Mouse (Mus musculus) heart, postnatal 0 days (tissue): ENCODE results near the gene Rassf5. TPM values are rescaled to one million over a fixed set of nuclear protein-coding genes. Genes with fewer than 3 reads are reported as not detected.

Source experiments
- ATAC-seq: fragments of 200-750 bp; cut with Nextera tagmentation; 2 replicates; pipeline ENCODE4 v1.8.0; 2017; ENCODE audit warnings: low read depth, moderate number of reproducible peaks, moderate library complexity; ENCODE audit not compliant: insufficient read depth
- DNase-seq: peaks from one replicate; pipeline ENCODE4 v3.0.0-alpha.2; 2016; ENCODE audit warnings: low spot score
- H3K27ac ChIP-seq: fragments of 300-500 bp; sonication (generic); 2 replicates; pipeline ENCODE4 v1.5.1; 2014; ENCODE audit warnings: low read depth, mild to moderate bottlenecking
- H3K27me3 ChIP-seq: fragments of 300-500 bp; sonication (generic); 2 replicates; pipeline ENCODE4 v1.6.1; 2014; ENCODE audit warnings: low read length, mixed read lengths; ENCODE audit not compliant: control insufficient read depth, insufficient read depth
- H3K36me3 ChIP-seq: fragments of 300-500 bp; sonication (generic); replicated peaks from 2 replicates; pipeline ENCODE4 v1.6.1; 2014; ENCODE audit warnings: low read length, mixed read lengths; ENCODE audit not compliant: control insufficient read depth, insufficient read depth
- H3K4me1 ChIP-seq: fragments of 300-500 bp; sonication (generic); 2 replicates; pipeline ENCODE4 v1.6.1; 2014; ENCODE audit warnings: antibody characterized with exemption; ENCODE audit not compliant: control insufficient read depth, insufficient read depth
- H3K4me2 ChIP-seq: fragments of 300-500 bp; sonication (generic); 2 replicates; pipeline ENCODE4 v1.6.1; 2014; ENCODE audit warnings: low read depth, mild to moderate bottlenecking, low read length, moderate library complexity
- H3K4me3 ChIP-seq: fragments of 300-500 bp; sonication (generic); 2 replicates; pipeline ENCODE4 v1.5.1; 2014; ENCODE audit warnings: low read depth, low read length
- H3K9ac ChIP-seq: fragments of 300-500 bp; sonication (generic); replicated peaks from 2 replicates; pipeline ENCODE4 v1.6.1; 2014; ENCODE audit warnings: low read depth, low read length, mixed read lengths
- H3K9me3 ChIP-seq: fragments of 300-500 bp; sonication (generic); replicated peaks from 2 replicates; pipeline ENCODE4 v1.6.1; 2016; ENCODE audit warnings: low read length; ENCODE audit not compliant: control insufficient read depth
- CTCF ChIP-seq: IDR thresholded peaks from 2 replicates; pipeline ENCODE4 v1.5.1; 2016; ENCODE audit warnings: antibody characterized with exemption, control low read depth, low read depth
- EP300 ChIP-seq: IDR thresholded peaks from 2 replicates; pipeline ENCODE4 v1.6.1; 2016; ENCODE audit warnings: antibody characterized with exemption, low read depth
- WGBS: fragments of 180-500 bp; shearing (Covaris S2); extraction: QIAGEN DNeasy Blood & Tissue Kit; methylation state at CpG from one replicate; pipeline ENCODE4 v1.1.7; 2014; 5-methylcytosine and 5-hydroxymethylcytosine counted together
- polyA plus RNA-seq: library from polyadenylated mRNA; unstranded; fragments of >200 nt; fragmentation: Nextera tagmentation; extraction: Ambion mirVana; gene quantifications from 2 replicates; pipeline ENCODE4 v1.2.1, GENCODE M21; 2015
- total RNA-seq: library from RNA; depleted of rRNA; stranded (reverse); fragments of >200 nt; gene quantifications from 2 replicates; pipeline ENCODE4 v1.2.3, GENCODE M21; 2014; ENCODE audit warnings: low replicate concordance

Gene Rassf5
- total and polyA plus RNA-seq, 2 experiments from 2014 or later: 3.3 TPM

- H3K27me3 ChIP-seq: no peaks in the 10 kb centered on the region
- H3K9me3 ChIP-seq: no peaks in the 10 kb centered on the region
- H3K9ac ChIP-seq: no peak overlapping the region
- ATAC-seq: no peak
- DNase-seq: no peak
- peaks cover 21% of the 10 kb centered on the region for H3K4me1 ChIP-seq
- no peak overlapping the region for H3K4me3 ChIP-seq
- peaks cover 6% of the 10 kb centered on the region; the same call in 1 of the 2 replicates for H3K36me3 ChIP-seq
- no peak overlapping the region for H3K4me2 ChIP-seq
- no peak for TF ChIP-seq EP300
- no peak for TF ChIP-seq CTCF
- no peak overlapping the region; the same call in 1 of the 2 replicates for H3K27ac ChIP-seq
- WGBS: 33% methylated on average over 8 of the region's 8 CpGs
Measured at GRCm38 (mm10) chr1:131184956-131185660, 60.0 kb downstream of the Rassf5 start.

GRCm38 (mm10) chr1:131184253-131184955 lies 60.7 kb downstream of the Rassf5 start:
- H3K9ac ChIP-seq: no peak overlapping the region
- ATAC-seq (peak; percentile 37), DNase-seq (peak; percentile 38)
- peaks cover 13% of the 10 kb centered on the region; the same call in 1 of the 2 replicates for H3K36me3 ChIP-seq
- no peak overlapping the region for H3K4me2 ChIP-seq
- peak overlapping the region; percentile 14; the same call in 1 of the 2 replicates for H3K27ac ChIP-seq
- no peaks in the 10 kb centered on the region for H3K9me3 ChIP-seq
- TF ChIP-seq CTCF (no peak), EP300 (no peak)
- H3K27me3 ChIP-seq: no peaks in the 10 kb centered on the region
- no peak overlapping the region for H3K4me3 ChIP-seq
- 46% methylated on average over 9 of the region's 9 CpGs for WGBS
- peaks cover 21% of the 10 kb centered on the region for H3K4me1 ChIP-seq

DNA sequence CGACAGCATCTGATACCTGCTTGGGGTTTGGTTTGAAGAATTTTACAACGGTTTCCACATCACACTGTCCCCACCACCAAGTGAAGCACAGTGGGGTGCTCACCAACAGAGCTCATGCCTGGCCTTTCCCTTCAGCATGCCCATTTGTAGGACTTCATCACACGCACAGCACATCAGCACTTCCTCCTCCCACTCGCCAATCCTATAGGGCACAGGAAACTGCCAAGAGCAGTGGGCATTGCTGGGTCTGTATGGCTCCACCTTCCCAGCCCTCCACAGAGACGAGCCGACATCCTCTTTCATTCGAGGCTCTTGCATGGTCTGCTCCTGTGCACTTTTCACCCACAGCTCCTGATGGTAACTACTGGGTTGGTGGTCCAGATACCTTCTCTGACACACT lies 61.9 kb downstream of the Rassf5 start:
- Histone ChIP-seq H3K4me1 (peaks cover 21% of the 10 kb centered on the region), H3K9me3 (no peaks in the 10 kb centered on the region), H3K4me2 (no peak overlapping the region), H3K9ac (no peak overlapping the region), H3K36me3 (peaks cover 18% of the 10 kb centered on the region), H3K4me3 (no peak overlapping the region), H3K27me3 (no peaks in the 10 kb centered on the region), H3K27ac (no peak overlapping the region)
- TF ChIP-seq CTCF: no peak
- TF ChIP-seq EP300: no peak
- DNase-seq (no peak), ATAC-seq (no peak)
- 73% methylated on average over 7 of the region's 7 CpGs for WGBS

DNA sequence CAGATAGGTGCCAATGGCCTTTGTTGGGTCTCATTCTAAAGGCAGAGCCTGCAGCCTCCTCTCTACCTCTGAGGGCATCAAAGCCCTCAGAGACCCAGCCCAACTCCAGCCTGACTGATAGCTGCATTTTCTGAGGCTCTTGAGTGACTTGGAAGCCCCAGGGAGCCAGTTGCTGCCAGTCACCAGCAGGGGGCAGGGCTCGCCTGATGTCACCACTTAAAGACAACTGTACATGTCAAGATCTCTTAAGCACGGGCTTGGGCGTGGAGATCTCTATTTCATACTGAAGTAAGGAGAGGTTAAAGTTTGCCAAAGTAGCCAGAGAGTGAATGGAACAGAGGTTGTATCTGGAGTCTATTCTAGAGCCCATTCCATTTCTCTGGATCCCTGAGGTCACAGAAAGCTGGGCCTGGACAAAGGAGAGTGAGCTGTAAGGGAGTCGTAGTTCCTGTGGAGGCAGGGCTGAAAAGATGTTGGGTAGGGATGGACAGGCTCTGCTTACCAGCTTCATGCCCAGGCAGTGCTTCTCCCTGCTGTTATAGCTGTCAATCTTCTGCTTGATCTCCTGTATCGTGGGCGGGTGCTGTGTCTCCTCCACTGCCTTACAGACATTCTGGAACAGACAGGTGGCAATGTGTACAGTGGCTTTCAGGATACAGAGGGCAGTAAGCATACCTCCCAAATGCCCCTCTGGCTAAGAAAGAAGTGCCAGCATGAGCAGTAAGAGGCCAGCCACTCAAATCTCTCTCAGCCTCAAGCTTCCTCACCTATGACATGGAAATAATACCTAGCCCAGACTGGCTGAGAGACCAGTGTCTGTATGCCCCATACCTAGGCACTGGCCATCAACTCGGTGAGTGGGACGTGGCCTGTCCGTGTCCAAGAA lies 63.2 kb downstream of the Rassf5 start:
- ATAC-seq (0 out of 2 replicates have a peak, but pooled peaks have one; percentile 34), DNase-seq (peak; percentile 76)
- TF ChIP-seq CTCF (peak; percentile 90), EP300 (no peak)
- Histone ChIP-seq H3K9me3 (no peaks in the 10 kb centered on the region), H3K27ac (no peak overlapping the region), H3K27me3 (no peaks in the 10 kb centered on the region), H3K4me1 (peaks cover 21% of the 10 kb centered on the region), H3K36me3 (peaks cover 31% of the 10 kb centered on the region), H3K9ac (no peak overlapping the region), H3K4me3 (no peak overlapping the region), H3K4me2 (no peak overlapping the region)
- 43% methylated on average over 9 of the region's 9 CpGs for WGBS

- Histone ChIP-seq H3K9ac (no peak overlapping the region), H3K4me1 (peaks cover 10% of the 10 kb centered on the region), H3K27me3 (no peaks in the 10 kb centered on the region), H3K4me2 (no peak overlapping the region), H3K9me3 (no peaks in the 10 kb centered on the region), H3K36me3 (peaks cover 46% of the 10 kb centered on the region), H3K27ac (no peak overlapping the region), H3K4me3 (no peak overlapping the region)
- ATAC-seq (no peak), DNase-seq (no peak)
- 94% methylated on average over 7 of the region's 7 CpGs for WGBS
- TF ChIP-seq EP300 (no peak), CTCF (no peak)
Measured at GRCm38 (mm10) chr1:131180386-131180785, 64.7 kb downstream of the Rassf5 start.
